Mouse (Mus musculus) olfactory bulb, adult 2 months (tissue): ENCODE data around the gene Rlbp1. TPM values are rescaled to one million over a fixed set of nuclear protein-coding genes. Genes with fewer than 3 reads are reported as not detected.

Source experiments
- H3K27ac ChIP-seq: fragments of 200-500 bp; 2 replicates; pipeline ENCODE4 v1.5.1; 2012; ENCODE audit warnings: low read depth, low read length; ENCODE audit not compliant: insufficient read depth
- H3K4me1 ChIP-seq: fragments of 200-500 bp; 2 replicates; pipeline ENCODE4 v1.6.1; 2012; ENCODE audit warnings: low read length; ENCODE audit not compliant: control insufficient read depth, insufficient read depth
- H3K4me3 ChIP-seq: fragments of 200-500 bp; 2 replicates; pipeline ENCODE4 v1.5.1; 2012; ENCODE audit warnings: mild to moderate bottlenecking, low read depth, low read length, moderate library complexity; ENCODE audit not compliant: insufficient read depth
- CTCF ChIP-seq: fragments of 200-500 bp; IDR thresholded peaks from 2 replicates; pipeline ENCODE4 v1.5.1; 2012; ENCODE audit warnings: low read depth, mild to moderate bottlenecking, low read length, moderate library complexity; ENCODE audit not compliant: insufficient read depth
- POLR2A ChIP-seq: fragments of 200-500 bp; IDR thresholded peaks from 2 replicates; pipeline ENCODE4 v1.6.1; 2012; ENCODE audit warnings: mild to moderate bottlenecking, low read depth, low read length, moderate library complexity; ENCODE audit not compliant: insufficient read depth
- WGBS: fragments of 180-500 bp; shearing (Covaris S2); methylation state at CpG from one replicate; pipeline ENCODE4 v1.1.7; 2018; 5-methylcytosine and 5-hydroxymethylcytosine counted together
- polyA plus RNA-seq: library from polyadenylated mRNA; stranded (reverse); fragments of >200 nt; gene quantifications from 2 replicates; pipeline ENCODE4 v1.2.4, GENCODE M21; 2012; ENCODE audit warnings: low replicate concordance; ENCODE audit not compliant: missing spikeins, insufficient read depth, insufficient read length

Rlbp1 gene
- polyA plus RNA-seq, 1 experiment, result not detected

GRCm38 (mm10) chr7:79362830-79363229, 24.0 kb downstream of the Rlbp1 start:
- Histone ChIP-seq H3K4me3 (no peak overlapping the region), H3K4me1 (peaks cover 48% of the 10 kb centered on the region), H3K27ac (peak overlapping the region; percentile 27)
- TF ChIP-seq CTCF (no peak), POLR2A (no peak)
- WGBS, result 61% methylated on average over 7 of the region's 7 CpGs

- 21% methylated on average over 8 of the region's 8 CpGs for WGBS
- TF ChIP-seq CTCF (no peak), POLR2A (no peak)
Measured at GRCm38 (mm10) chr7:79362208-79362607, 24.6 kb downstream of the Rlbp1 start.

GRCm38 (mm10) chr7:79360056-79360455, 26.8 kb downstream of the Rlbp1 start:
- 33% methylated on average over 11 of the region's 11 CpGs for WGBS
- H3K4me3 ChIP-seq, result no peak overlapping the region
- H3K27ac ChIP-seq, result peak overlapping the region; percentile 43
- H3K4me1 ChIP-seq, result peaks cover 51% of the 10 kb centered on the region
- no peak for TF ChIP-seq POLR2A
- no peak for TF ChIP-seq CTCF

More at GRCm38 (mm10) chr7:79362208-79362607, 24.6 kb downstream of the Rlbp1 start:
- peaks cover 51% of the 10 kb centered on the region for H3K4me1 ChIP-seq
- peak overlapping the region; percentile 48 for H3K27ac ChIP-seq
- H3K4me3 ChIP-seq, result no peak overlapping the region

GRCm38 (mm10) chr7:79359183-79359435, 27.7 kb downstream of the Rlbp1 start:
- Histone ChIP-seq H3K4me3 (no peak overlapping the region), H3K4me1 (peaks cover 47% of the 10 kb centered on the region), H3K27ac (peak overlapping the region; percentile 81)
- WGBS, result 31% methylated on average over 3 of the region's 3 CpGs
- TF ChIP-seq POLR2A (no peak), CTCF (no peak)

- H3K27ac ChIP-seq, result peak overlapping the region; percentile 81
- H3K4me3 ChIP-seq, result no peak overlapping the region
- WGBS, result 31% methylated on average over 15 of the region's 15 CpGs
- TF ChIP-seq CTCF, result no peak
- no peak for TF ChIP-seq POLR2A
- peaks cover 47% of the 10 kb centered on the region for H3K4me1 ChIP-seq
Measured at GRCm38 (mm10) chr7:79358350-79359182, 28.3 kb downstream of the Rlbp1 start.

GRCm38 (mm10) chr7:79349738-79350386, 37.0 kb downstream of the Rlbp1 start:
- H3K4me3 ChIP-seq, result no peak overlapping the region
- H3K27ac ChIP-seq, result peak overlapping the region; percentile 83
- TF ChIP-seq POLR2A, result no peak
- TF ChIP-seq CTCF, result no peak
- WGBS, result 38% methylated on average over 12 of the region's 12 CpGs
- H3K4me1 ChIP-seq, result peaks cover 38% of the 10 kb centered on the region

- no peak for TF ChIP-seq CTCF
- TF ChIP-seq POLR2A, result no peak
- H3K4me1 ChIP-seq, result peaks cover 38% of the 10 kb centered on the region
- WGBS, result 56% methylated on average over 8 of the region's 8 CpGs
- peak overlapping the region; percentile 83 for H3K27ac ChIP-seq
- no peak overlapping the region for H3K4me3 ChIP-seq
Measured at GRCm38 (mm10) chr7:79348816-79349215, 38.0 kb downstream of the Rlbp1 start.

- H3K27ac ChIP-seq, result peak overlapping the region; percentile 50
- WGBS, result 43% methylated on average over 13 of the region's 13 CpGs
- no peak overlapping the region for H3K4me3 ChIP-seq
- H3K4me1 ChIP-seq, result peaks cover 38% of the 10 kb centered on the region
- TF ChIP-seq CTCF (no peak), POLR2A (no peak)
Measured at GRCm38 (mm10) chr7:79347108-79347813, 39.6 kb downstream of the Rlbp1 start.
